Mouse (Mus musculus) hindbrain, embryonic 11.5 days (tissue): ENCODE measurements around the gene Olfr1295. TPM values are rescaled to one million over a fixed set of nuclear protein-coding genes. Genes with fewer than 3 reads are reported as not detected.

Source experiments
- ATAC-seq: fragments of 200-750 bp; cut with Nextera tagmentation; 2 replicates; pipeline ENCODE4 v1.8.0; 2017; ENCODE audit warnings: mild to moderate bottlenecking, moderate TSS enrichment, moderate library complexity; ENCODE audit not compliant: low FRiP score
- DNase-seq: peaks from one replicate; pipeline ENCODE4 v3.0.0-alpha.2; 2015; ENCODE audit warnings: low spot score
- H3K27ac ChIP-seq: fragments of 300-500 bp; sonication (generic); 2 replicates; pipeline ENCODE4 v1.5.1; 2014; ENCODE audit warnings: mild to moderate bottlenecking, low read depth, low read length
- H3K27me3 ChIP-seq: fragments of 300-500 bp; sonication (generic); 2 replicates; pipeline ENCODE4 v1.6.1; 2014; ENCODE audit warnings: mild to moderate bottlenecking, low read length, moderate library complexity, mixed read lengths; ENCODE audit not compliant: control insufficient read depth, insufficient read depth
- H3K36me3 ChIP-seq: fragments of 300-500 bp; sonication (generic); 2 replicates; pipeline ENCODE4 v1.6.1; 2014; ENCODE audit warnings: mild to moderate bottlenecking, low read length, moderate library complexity, mixed read lengths; ENCODE audit not compliant: control insufficient read depth, insufficient read depth
- H3K4me1 ChIP-seq: fragments of 300-500 bp; sonication (generic); replicated peaks from 2 replicates; pipeline ENCODE4 v1.6.1; 2014; ENCODE audit warnings: low read length, mixed read lengths; ENCODE audit not compliant: control insufficient read depth, insufficient read depth
- H3K4me2 ChIP-seq: fragments of 300-500 bp; sonication (generic); replicated peaks from 2 replicates; pipeline ENCODE4 v1.6.1; 2014; ENCODE audit warnings: mild to moderate bottlenecking, low read depth, low read length
- H3K4me3 ChIP-seq: fragments of 300-500 bp; sonication (generic); 2 replicates; pipeline ENCODE4 v1.5.1; 2014; ENCODE audit warnings: low read depth, low read length
- H3K9ac ChIP-seq: fragments of 300-500 bp; sonication (generic); 2 replicates; pipeline ENCODE4 v1.6.1; 2014; ENCODE audit warnings: low read depth, low read length
- H3K9me3 ChIP-seq: fragments of 300-500 bp; sonication (generic); 2 replicates; pipeline ENCODE4 v1.6.1; 2016; ENCODE audit warnings: low read length; ENCODE audit not compliant: control insufficient read depth
- WGBS: fragments of 180-500 bp; shearing (Covaris S2); extraction: QIAGEN DNeasy Blood & Tissue Kit; methylation state at CpG from one replicate; pipeline ENCODE4 v1.1.7; 2014; 5-methylcytosine and 5-hydroxymethylcytosine counted together
- polyA plus RNA-seq: library from polyadenylated mRNA; unstranded; fragments of >200 nt; fragmentation: Nextera tagmentation; extraction: Ambion mirVana; gene quantifications from 2 replicates; pipeline ENCODE4 v1.2.1, GENCODE M21; 2014

Gene Olfr1295
- polyA plus RNA-seq: not detected in 2 replicates

DNA sequence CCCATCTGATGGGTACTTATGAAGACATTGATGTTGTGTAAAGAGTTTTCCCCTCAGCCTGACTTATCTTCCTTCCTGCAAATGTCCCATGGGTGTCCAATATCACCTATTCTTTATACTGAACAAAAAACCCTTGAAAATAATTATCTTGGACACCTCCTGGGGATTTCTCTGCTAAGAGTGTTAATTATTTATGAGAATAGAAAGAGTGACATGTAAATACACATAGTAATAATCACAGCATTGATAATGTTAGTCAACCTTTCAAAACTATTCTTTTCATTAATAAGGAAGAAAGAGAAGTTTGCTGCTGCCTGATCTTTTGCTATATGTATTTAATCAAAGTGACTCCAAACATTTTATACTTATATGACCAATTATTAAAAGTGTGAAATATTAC lies at the start of gene Olfr1295:
TSS of gene Olfr1295 (minus strand) at position 101 of the 400 bp plus-strand sequence.
- ATAC-seq: no peak
- Histone ChIP-seq H3K9me3 (no peaks in the 10 kb centered on the region), H3K27me3 (no peaks in the 10 kb centered on the region), H3K4me3 (no peak within 1 kb of the TSS), H3K36me3 (no peaks in the 10 kb centered on the region), H3K27ac (no peak within 1 kb of the TSS), H3K4me1 (no peaks in the 10 kb centered on the region), H3K9ac (no peak within 1 kb of the TSS), H3K4me2 (no peak within 1 kb of the TSS)
- DNase-seq: no peak

DNA sequence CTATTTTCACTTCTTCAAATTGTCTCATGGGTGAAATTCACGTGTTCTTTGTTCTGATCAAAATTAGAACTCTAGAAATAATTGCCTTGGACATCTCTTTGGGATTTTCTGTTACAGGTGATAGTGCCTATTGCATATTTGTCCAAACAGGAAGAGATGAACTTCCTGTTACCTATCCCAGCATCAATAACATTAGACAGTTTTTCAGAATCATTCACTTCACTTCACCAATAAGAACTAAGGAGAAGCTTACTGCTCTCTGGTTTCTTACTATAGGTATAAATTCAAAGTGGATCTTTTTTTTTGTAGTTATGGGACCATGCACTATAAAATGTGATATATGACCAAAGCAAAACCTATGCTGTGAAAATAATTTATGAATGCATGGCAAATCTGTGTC lies 29.3 kb downstream of the Olfr1295 start, which contains the start of gene Olfr1294:
TSS of gene Olfr1294 (minus strand) at position 101 of the 400 bp plus-strand sequence.
- Histone ChIP-seq H3K4me1 (no peaks in the 10 kb centered on the region), H3K9ac (no peak within 1 kb of the TSS), H3K27ac (no peak within 1 kb of the TSS), H3K4me3 (no peak within 1 kb of the TSS), H3K9me3 (no peaks in the 10 kb centered on the region), H3K4me2 (no peak within 1 kb of the TSS), H3K36me3 (no peaks in the 10 kb centered on the region), H3K27me3 (no peaks in the 10 kb centered on the region)
- ATAC-seq: no peak
- WGBS: 66% methylated on average over 1 of the region's 1 CpGs
- DNase-seq: no peak

DNA sequence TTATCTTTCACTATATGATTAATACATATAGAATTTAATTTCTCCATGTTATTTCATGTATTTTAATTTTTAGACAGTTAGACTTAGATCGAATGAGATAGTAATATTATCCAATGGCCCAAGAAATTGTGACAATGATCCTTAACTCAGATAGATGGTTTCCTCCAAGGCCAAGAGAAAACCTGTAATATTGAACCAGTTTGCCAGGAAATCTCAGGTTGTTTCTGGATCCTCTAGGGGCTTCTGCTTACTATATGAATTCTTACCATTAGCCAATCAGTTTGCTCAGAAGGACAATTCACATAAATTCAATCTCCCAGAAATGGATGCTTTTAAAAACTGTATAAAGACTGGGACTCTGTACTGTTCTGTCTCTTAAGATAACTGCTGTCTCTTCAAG lies 44.6 kb downstream of the Olfr1295 start, which contains the start of gene Olfr1293-ps:
TSS of gene Olfr1293-ps (plus strand) at position 301 of the 400 bp plus-strand sequence.
- no peak within 1 kb of the TSS for H3K4me2 ChIP-seq
- H3K4me3 ChIP-seq: no peak within 1 kb of the TSS
- ATAC-seq: no peak
- H3K9ac ChIP-seq: no peak within 1 kb of the TSS
- H3K27ac ChIP-seq: no peak within 1 kb of the TSS
- no peaks in the 10 kb centered on the region for H3K9me3 ChIP-seq
- WGBS: 90% methylated on average over 1 of the region's 1 CpGs
- no peaks in the 10 kb centered on the region for H3K36me3 ChIP-seq
- H3K4me1 ChIP-seq: no peaks in the 10 kb centered on the region
- DNase-seq: no peak
- H3K27me3 ChIP-seq: no peaks in the 10 kb centered on the region

DNA sequence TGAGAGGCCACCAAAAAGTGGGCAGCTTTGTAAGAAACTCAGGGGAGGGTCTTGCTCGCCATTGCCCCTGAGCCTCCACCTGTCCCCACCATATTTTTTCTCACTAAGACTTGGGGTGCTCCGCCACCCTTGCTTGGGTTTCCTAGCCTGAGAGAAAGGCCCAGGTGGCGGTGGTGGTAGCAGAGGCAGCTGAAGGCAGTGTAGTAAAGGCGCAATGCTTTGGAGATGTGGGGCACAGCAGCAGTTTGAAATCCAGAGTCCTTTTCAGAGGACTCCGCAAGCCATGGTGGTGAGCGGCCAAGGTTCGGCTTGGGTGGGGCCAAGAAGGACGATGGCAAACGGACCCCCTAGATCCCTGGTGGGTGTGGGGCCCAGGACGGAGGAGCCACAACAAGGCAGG lies 52.0 kb downstream of the Olfr1295 start:
- ATAC-seq (no peak), DNase-seq (no peak)
- Histone ChIP-seq H3K36me3 (no peaks in the 10 kb centered on the region), H3K27me3 (no peaks in the 10 kb centered on the region), H3K4me2 (no peak overlapping the region), H3K9ac (no peak overlapping the region), H3K4me3 (no peak overlapping the region), H3K9me3 (no peaks in the 10 kb centered on the region), H3K27ac (no peak overlapping the region), H3K4me1 (no peaks in the 10 kb centered on the region)
- 96% methylated on average over 10 of the region's 10 CpGs for WGBS

Other genes with a start within 250 kb of the Olfr1295 start
- gene Olfr1281, start 243.2 kb downstream of the Olfr1295 start, polyA plus RNA-seq: not detected in 2 replicates
- gene Olfr1282, start 233.6 kb downstream of the Olfr1295 start, polyA plus RNA-seq: not detected in 2 replicates
- not detected in 2 replicates for gene Olfr1283, start 202.9 kb downstream of the Olfr1295 start, polyA plus RNA-seq
- gene Olfr1284, start 194.2 kb downstream of the Olfr1295 start, polyA plus RNA-seq: not detected in 2 replicates
- not detected in 2 replicates for gene Olfr1286, start 146.6 kb downstream of the Olfr1295 start, polyA plus RNA-seq
- gene Olfr1287, start 120.5 kb downstream of the Olfr1295 start, polyA plus RNA-seq: not detected in 2 replicates
- not detected in 2 replicates for gene Olfr1288, start 95.6 kb downstream of the Olfr1295 start, polyA plus RNA-seq
- not detected in 2 replicates for gene Olfr1289, start 88.9 kb downstream of the Olfr1295 start, polyA plus RNA-seq
- gene Olfr1290, start 75.9 kb downstream of the Olfr1295 start, polyA plus RNA-seq: 0.08 TPM in 1 of 2 replicates, not detected in the other
- not detected in 2 replicates for gene Olfr1291-ps1, start 72.5 kb downstream of the Olfr1295 start, polyA plus RNA-seq
- gene Olfr1293-ps, start 44.5 kb downstream of the Olfr1295 start, polyA plus RNA-seq: not detected in 2 replicates
- gene Olfr1294, start 29.4 kb downstream of the Olfr1295 start, polyA plus RNA-seq: not detected in 2 replicates
- not detected in 2 replicates for gene Olfr1297, start 56.8 kb upstream of the Olfr1295 start, polyA plus RNA-seq
- gene Olfr1298, start 79.5 kb upstream of the Olfr1295 start, polyA plus RNA-seq: not detected in 2 replicates
- not detected in 2 replicates for gene Olfr1299, start 91.7 kb upstream of the Olfr1295 start, polyA plus RNA-seq
- not detected in 2 replicates for gene Olfr1301, start 181.3 kb upstream of the Olfr1295 start, polyA plus RNA-seq
- not detected in 2 replicates for gene Olfr1302, start 207.7 kb upstream of the Olfr1295 start, polyA plus RNA-seq